Mouse (Mus musculus): ENCODE measurements around the gene Nek9. TPM values are rescaled to one million over a fixed set of nuclear protein-coding genes. Genes with fewer than 3 reads are reported as not detected.

The Nek9 gene
- polyA plus RNA-seq, 1 experiment from 2014 or later = 26.6 TPM

DNA sequence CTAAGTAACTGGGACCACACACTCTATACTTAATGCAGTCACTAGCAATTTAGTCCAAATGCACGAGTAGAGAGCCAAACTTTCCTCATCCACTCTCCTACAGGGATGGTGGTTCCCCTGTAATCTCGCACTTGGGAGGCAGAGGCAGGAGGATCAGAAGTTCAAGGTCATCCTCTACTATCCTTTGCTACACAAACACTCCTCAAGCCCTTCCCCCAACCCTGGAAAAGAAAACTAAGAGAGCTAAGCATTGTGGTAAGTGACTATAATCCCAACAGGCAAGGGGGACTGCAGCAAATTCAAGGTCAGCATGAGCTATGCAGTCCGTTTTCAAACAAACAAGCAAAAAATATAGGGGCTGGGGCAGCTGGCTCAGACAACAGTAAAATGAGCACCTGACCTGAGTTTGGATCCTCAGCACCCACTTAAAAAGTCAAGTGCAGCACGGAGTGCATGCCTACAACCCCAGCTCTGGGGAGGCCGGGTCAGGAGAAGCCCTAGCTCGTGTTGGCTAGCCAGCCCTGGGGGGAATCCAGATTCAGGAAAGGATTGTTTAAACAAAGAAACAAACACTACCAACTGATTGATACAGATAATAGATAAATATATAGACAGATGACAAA, 29.4 kb upstream of the Nek9 start:
- H3K4me1 ChIP-seq = peaks cover 21% of the 10 kb centered on the region
- H3K4me3 ChIP-seq = no peak overlapping the region
- H3K9me3 ChIP-seq = no peaks in the 10 kb centered on the region
- H3K36me3 ChIP-seq (replicated peaks) = peaks cover 21% of the 10 kb centered on the region
- DNase-seq (ENCODE audit: low spot score) = no peak
- H3K27me3 ChIP-seq (replicated peaks; ENCODE audit: low read depth, poor library complexity, severe bottlenecking) = no peaks in the 10 kb centered on the region
- H3K27ac ChIP-seq (replicated peaks) = no peak overlapping the region
- WGBS = 83% methylated on average over 6 of the region's 6 CpGs

DNA sequence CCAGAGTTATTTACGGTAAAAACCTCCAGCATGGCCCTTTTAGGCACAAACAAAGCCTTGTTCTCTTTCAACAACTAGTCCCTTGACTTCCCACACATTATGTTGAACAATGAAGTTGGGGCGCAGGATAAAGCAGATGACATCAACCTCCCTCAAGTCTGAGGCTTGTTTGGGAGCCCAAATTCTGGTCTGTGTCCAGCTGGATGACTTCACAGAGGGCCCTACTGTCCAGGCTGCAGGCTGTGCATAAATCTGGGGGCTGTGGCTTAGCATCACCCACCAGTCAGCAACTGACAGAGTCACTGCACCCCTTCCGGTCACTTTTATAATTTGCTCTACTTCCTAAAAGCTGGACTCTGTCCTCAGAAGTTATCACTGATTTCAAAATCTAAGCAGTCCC, 27.1 kb upstream of the Nek9 start:
- peaks cover 31% of the 10 kb centered on the region for H3K36me3 ChIP-seq (replicated peaks)
- peaks cover 6% of the 10 kb centered on the region; the same call in 1 of the 2 replicates for H3K4me1 ChIP-seq
- no peak overlapping the region for H3K4me3 ChIP-seq
- no peaks in the 10 kb centered on the region for H3K27me3 ChIP-seq (replicated peaks; ENCODE audit: low read depth, poor library complexity, severe bottlenecking)
- 92% methylated on average over 3 of the region's 3 CpGs for WGBS
- no peaks in the 10 kb centered on the region for H3K9me3 ChIP-seq
- H3K27ac ChIP-seq (replicated peaks) = no peak overlapping the region
- no peak for DNase-seq (ENCODE audit: low spot score)

DNA sequence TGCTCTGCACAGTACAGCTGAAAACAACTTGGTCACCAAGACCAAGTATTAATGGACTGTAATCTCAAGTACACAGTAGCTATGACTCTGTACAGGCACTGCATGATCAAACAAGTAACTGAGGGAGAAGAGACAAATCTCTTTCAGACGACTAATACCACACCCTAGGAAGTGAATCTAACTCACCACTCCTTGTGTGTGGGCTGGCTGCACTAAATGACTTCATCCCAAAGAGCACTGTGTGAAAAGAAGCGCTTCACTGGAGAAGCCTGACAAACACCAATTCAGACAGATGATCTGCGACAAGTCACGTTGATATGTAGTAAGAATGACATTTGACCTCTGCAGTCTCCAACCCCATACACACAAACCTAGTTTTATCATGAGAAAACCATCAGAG, 23.3 kb upstream of the Nek9 start:
- Histone ChIP-seq H3K4me3 (no peak overlapping the region), H3K27ac (replicated peaks) (no peak overlapping the region), H3K36me3 (replicated peaks) (peaks cover 25% of the 10 kb centered on the region), H3K9me3 (no peaks in the 10 kb centered on the region), H3K4me1 (no peaks in the 10 kb centered on the region; the same call in 1 of the 2 replicates), H3K27me3 (replicated peaks; ENCODE audit: low read depth, poor library complexity, severe bottlenecking) (no peaks in the 10 kb centered on the region)
- DNase-seq (ENCODE audit: low spot score) = no peak
- WGBS = 86% methylated on average over 4 of the region's 4 CpGs

DNA sequence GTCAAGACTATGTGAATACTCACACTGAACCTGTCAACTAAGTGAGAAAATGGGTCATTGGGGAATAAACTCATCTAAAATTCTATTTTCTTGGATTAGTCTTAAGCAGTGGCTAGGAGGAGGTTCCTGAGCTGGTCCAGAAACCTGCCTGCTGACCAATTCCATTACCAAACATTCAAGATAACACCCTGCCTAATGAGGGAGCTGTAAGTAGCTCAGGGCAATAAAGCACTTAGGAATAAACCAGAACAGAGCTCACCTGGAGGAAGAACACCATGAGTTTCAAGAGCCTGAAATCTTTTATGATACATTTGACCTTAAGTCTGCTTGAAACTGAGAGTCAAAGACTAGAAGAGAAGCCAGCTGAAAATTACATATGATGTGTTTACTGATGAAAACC, 22.4 kb upstream of the Nek9 start:
- Histone ChIP-seq H3K4me3 (no peak overlapping the region), H3K4me1 (no peaks in the 10 kb centered on the region), H3K27ac (replicated peaks) (no peak overlapping the region), H3K9me3 (no peaks in the 10 kb centered on the region), H3K36me3 (replicated peaks) (peaks cover 25% of the 10 kb centered on the region), H3K27me3 (replicated peaks; ENCODE audit: low read depth, poor library complexity, severe bottlenecking) (no peaks in the 10 kb centered on the region)
- no peak for DNase-seq (ENCODE audit: low spot score)

GRCm38 (mm10) chr12:85361165-85361564, 22.0 kb upstream of the Nek9 start:
- H3K4me3 ChIP-seq = no peak overlapping the region
- H3K36me3 ChIP-seq (replicated peaks) = peaks cover 25% of the 10 kb centered on the region
- WGBS = 93% methylated on average over 3 of the region's 3 CpGs
- H3K4me1 ChIP-seq = no peaks in the 10 kb centered on the region
- no peak for DNase-seq (ENCODE audit: low spot score)
- H3K9me3 ChIP-seq = no peaks in the 10 kb centered on the region
- no peak overlapping the region for H3K27ac ChIP-seq (replicated peaks)
- H3K27me3 ChIP-seq (replicated peaks; ENCODE audit: low read depth, poor library complexity, severe bottlenecking) = no peaks in the 10 kb centered on the region

GRCm38 (mm10) chr12:85354061-85354460, 14.9 kb upstream of the Nek9 start:
- H3K4me1 ChIP-seq = no peaks in the 10 kb centered on the region
- DNase-seq (ENCODE audit: low spot score) = no peak
- H3K4me3 ChIP-seq = no peak overlapping the region
- H3K9me3 ChIP-seq = no peaks in the 10 kb centered on the region
- H3K27ac ChIP-seq (replicated peaks) = no peak overlapping the region
- H3K36me3 ChIP-seq (replicated peaks) = peaks cover 56% of the 10 kb centered on the region
- 89% methylated on average over 3 of the region's 3 CpGs for WGBS
- no peaks in the 10 kb centered on the region for H3K27me3 ChIP-seq (replicated peaks; ENCODE audit: low read depth, poor library complexity, severe bottlenecking)

- 86% methylated on average over 10 of the region's 10 CpGs for WGBS
- H3K27me3 ChIP-seq (replicated peaks; ENCODE audit: low read depth, poor library complexity, severe bottlenecking) = no peaks in the 10 kb centered on the region
- no peaks in the 10 kb centered on the region for H3K9me3 ChIP-seq
- no peak overlapping the region for H3K4me3 ChIP-seq
- DNase-seq (ENCODE audit: low spot score) = no peak
- no peaks in the 10 kb centered on the region for H3K4me1 ChIP-seq
- peaks cover 76% of the 10 kb centered on the region for H3K36me3 ChIP-seq (replicated peaks)
- H3K27ac ChIP-seq (replicated peaks) = no peak overlapping the region
These were observed 11.5 kb upstream of the Nek9 start for GRCm38 (mm10) chr12:85350407-85351232.

DNA sequence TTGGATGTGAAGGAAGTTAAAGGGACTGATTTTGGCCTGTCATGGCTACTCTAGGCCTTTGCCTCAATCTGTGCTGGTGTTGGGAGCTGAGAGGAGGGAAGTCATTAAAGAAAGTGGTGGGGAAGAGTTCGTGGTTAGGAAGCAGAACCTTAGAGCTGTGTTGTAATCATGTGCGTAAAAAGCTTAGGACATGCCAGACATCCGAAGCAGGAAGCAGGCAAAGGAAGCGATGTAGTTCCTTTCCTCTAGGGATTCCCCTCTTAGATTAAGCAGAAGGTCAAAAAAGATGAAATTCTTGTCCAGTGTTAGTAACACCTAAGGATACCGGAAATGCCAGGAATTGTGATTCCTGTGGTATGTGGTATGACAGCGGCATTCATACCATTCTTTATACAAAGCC, 9.2 kb upstream of the Nek9 start:
- 88% methylated on average over 6 of the region's 6 CpGs for WGBS
- H3K4me3 ChIP-seq = no peak overlapping the region
- no peaks in the 10 kb centered on the region for H3K4me1 ChIP-seq
- H3K36me3 ChIP-seq (replicated peaks) = peaks cover 78% of the 10 kb centered on the region
- no peak overlapping the region for H3K27ac ChIP-seq (replicated peaks)
- H3K9me3 ChIP-seq = no peaks in the 10 kb centered on the region
- DNase-seq (ENCODE audit: low spot score) = no peak
- no peaks in the 10 kb centered on the region for H3K27me3 ChIP-seq (replicated peaks; ENCODE audit: low read depth, poor library complexity, severe bottlenecking)

DNA sequence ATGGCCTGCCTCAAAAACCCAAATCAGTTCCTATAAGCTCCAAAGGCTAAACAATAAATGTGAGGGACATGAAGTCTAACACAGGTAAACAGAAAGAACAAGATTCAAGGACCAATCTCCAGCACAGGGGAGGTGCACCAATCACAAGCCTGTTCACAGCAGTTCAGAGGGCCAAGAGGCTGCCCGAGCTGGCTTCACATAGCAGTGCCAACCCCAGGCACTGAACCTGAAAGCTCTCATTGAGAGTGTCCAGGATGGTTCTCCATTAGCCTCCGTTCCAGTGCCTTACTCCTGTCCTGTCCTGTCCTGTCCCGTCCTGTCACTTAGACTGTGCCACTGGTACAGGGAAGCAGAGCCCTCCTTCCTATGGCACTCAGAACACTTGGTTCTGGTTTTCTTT, 8.0 kb upstream of the Nek9 start:
- H3K36me3 ChIP-seq (replicated peaks) = peaks cover 74% of the 10 kb centered on the region

DNA sequence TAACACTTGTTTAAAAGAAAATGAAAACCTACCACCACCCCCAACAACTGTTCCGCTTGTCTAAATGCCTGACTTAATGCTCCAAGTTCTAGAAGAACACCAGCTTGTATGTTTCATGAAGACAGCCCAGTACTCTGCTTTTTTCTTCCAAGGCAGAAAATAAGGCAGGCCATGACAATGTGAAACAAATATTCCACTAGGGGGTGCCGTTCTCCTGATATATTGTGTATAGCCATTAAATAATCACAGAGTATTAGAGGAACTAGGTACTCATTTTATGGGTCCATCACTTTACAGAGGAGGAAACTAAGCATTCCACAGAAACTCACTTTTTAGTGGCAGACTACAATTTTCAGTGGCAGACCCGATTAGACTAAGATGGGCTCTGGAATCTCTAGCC, 7.2 kb upstream of the Nek9 start:
- Histone ChIP-seq H3K36me3 (replicated peaks) (peaks cover 74% of the 10 kb centered on the region), H3K9me3 (no peaks in the 10 kb centered on the region), H3K4me1 (no peaks in the 10 kb centered on the region), H3K27me3 (replicated peaks; ENCODE audit: low read depth, poor library complexity, severe bottlenecking) (no peaks in the 10 kb centered on the region), H3K27ac (replicated peaks) (no peak overlapping the region), H3K4me3 (no peak overlapping the region)
- peak; percentile 37 for DNase-seq (ENCODE audit: low spot score)
- 64% methylated on average over 3 of the region's 3 CpGs for WGBS

More for the DNA sequence above, 8.0 kb upstream of the Nek9 start:
- DNase-seq (ENCODE audit: low spot score) = no peak
- Histone ChIP-seq H3K27me3 (replicated peaks; ENCODE audit: low read depth, poor library complexity, severe bottlenecking) (no peaks in the 10 kb centered on the region), H3K4me3 (no peak overlapping the region), H3K9me3 (no peaks in the 10 kb centered on the region), H3K27ac (replicated peaks) (no peak overlapping the region), H3K4me1 (no peaks in the 10 kb centered on the region)
- WGBS = 80% methylated on average over 3 of the region's 3 CpGs

- WGBS = 92% methylated on average over 6 of the region's 6 CpGs
- Histone ChIP-seq H3K27ac (replicated peaks) (no peak overlapping the region), H3K9me3 (no peaks in the 10 kb centered on the region), H3K27me3 (replicated peaks; ENCODE audit: low read depth, poor library complexity, severe bottlenecking) (no peaks in the 10 kb centered on the region), H3K36me3 (replicated peaks) (peaks cover 69% of the 10 kb centered on the region), H3K4me1 (no peaks in the 10 kb centered on the region), H3K4me3 (no peak overlapping the region)
- no peak for DNase-seq (ENCODE audit: low spot score)
These were observed 6.4 kb upstream of the Nek9 start for GRCm38 (mm10) chr12:85345559-85345958.

- no peak for DNase-seq (ENCODE audit: low spot score)
- 76% methylated on average over 7 of the region's 7 CpGs for WGBS
- H3K36me3 ChIP-seq (replicated peaks) = peaks cover 57% of the 10 kb centered on the region
These were observed 5.1 kb upstream of the Nek9 start for GRCm38 (mm10) chr12:85344252-85344651.

DNA sequence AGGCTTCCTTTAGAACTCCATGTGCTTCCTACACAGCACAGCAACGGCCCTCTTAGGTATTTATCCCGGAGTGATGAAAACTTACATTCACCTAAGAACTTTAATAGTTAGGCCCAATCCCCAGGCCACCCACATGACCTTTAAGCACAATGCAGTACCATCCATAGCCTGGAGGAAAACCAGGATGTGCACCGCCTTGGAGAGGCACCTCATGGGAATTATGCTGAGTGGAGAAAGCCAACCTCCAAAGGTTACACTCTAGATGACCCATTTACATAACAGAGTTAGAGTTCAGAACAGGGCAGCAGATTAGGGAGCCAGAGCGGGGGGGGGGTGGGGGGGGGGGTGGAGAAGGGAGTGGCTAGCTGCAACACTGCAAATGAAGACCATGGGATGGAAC, 3.1 kb upstream of the Nek9 start:
- Histone ChIP-seq H3K36me3 (replicated peaks) (peaks cover 37% of the 10 kb centered on the region), H3K27me3 (replicated peaks; ENCODE audit: low read depth, poor library complexity, severe bottlenecking) (no peaks in the 10 kb centered on the region), H3K4me3 (no peak overlapping the region), H3K9me3 (no peaks in the 10 kb centered on the region), H3K4me1 (peaks cover 16% of the 10 kb centered on the region), H3K27ac (replicated peaks) (no peak overlapping the region)
- 79% methylated on average over 4 of the region's 4 CpGs for WGBS
- no peak for DNase-seq (ENCODE audit: low spot score)

More at GRCm38 (mm10) chr12:85344252-85344651, 5.1 kb upstream of the Nek9 start:
- Histone ChIP-seq H3K27me3 (replicated peaks; ENCODE audit: low read depth, poor library complexity, severe bottlenecking) (no peaks in the 10 kb centered on the region), H3K4me1 (peaks cover 8% of the 10 kb centered on the region), H3K4me3 (no peak overlapping the region), H3K9me3 (no peaks in the 10 kb centered on the region), H3K27ac (replicated peaks) (no peak overlapping the region)

All from embryonic facial prominence, embryonic 10.5 days (tissue).